In the genomic region with DNA sequence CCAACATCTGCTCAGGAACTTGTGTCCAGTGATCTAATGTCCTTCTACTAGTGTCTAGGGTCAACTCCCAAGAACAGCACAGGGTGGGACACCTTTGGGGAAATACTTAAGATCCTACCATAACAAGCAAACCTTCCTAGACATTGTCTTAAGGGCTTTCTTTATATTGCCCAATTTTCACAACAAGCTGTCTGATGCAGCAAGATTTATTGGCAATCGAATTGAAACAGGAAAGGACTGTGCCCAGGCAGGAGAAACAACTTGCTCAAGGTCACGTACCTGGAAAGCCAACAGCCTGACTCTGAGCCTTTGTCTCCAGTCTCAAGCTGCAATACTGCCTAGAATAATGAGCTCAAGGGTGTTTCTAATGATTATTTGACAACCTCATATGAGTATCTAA, we compare ENCODE assay signal across 21 mouse cellular contexts. TPM values are rescaled to one million over a fixed set of nuclear protein-coding genes. Genes with fewer than 3 reads are reported as not detected.
DNase-seq lines count a peak whose midpoint lies in the region; ATAC-seq and TF ChIP-seq lines count a peak whose summit lies in the region.
"Had no signal": no experiment of that assay in that cellular context is flagged by ENCODE, and none has a peak within 500 bp of the region (broad histone marks: within the 10 kb centered on the region; RNA-seq: fewer than 3 reads in every experiment).

No protein-coding gene starts in this region.

- no peaks in the 10 kb centered on the region for H3K36me3 ChIP-seq in liver, adult 2 months (ENCODE audit: control insufficient read depth, insufficient read depth, low read length)
- no peaks in the 10 kb centered on the region for H3K36me3 ChIP-seq in liver, postnatal 0 days (replicated peaks; ENCODE audit: insufficient read depth, low read length)
- no peaks in the 10 kb centered on the region for H3K36me3 ChIP-seq in embryonic facial prominence, embryonic 10.5 days (replicated peaks)
- H3K36me3 ChIP-seq: embryonic facial prominence, embryonic 13.5 days; embryonic facial prominence, embryonic 15.5 days; forebrain, embryonic 10.5 days; forebrain, embryonic 12.5 days had no signal

- TF ChIP-seq POLR2A in liver, adult 2 months (IDR thresholded peaks at IDR 0.05; ENCODE audit: extremely low read depth, insufficient read depth, low read length) = no peak

- ATAC-seq in liver, postnatal 0 days = no peak
- ATAC-seq in activated CD4-positive, CD25-positive, alpha-beta regulatory T cell, adult 4 months = no peak
- ATAC-seq: forebrain, embryonic 14.5 days; forebrain, embryonic 16.5 days had no signal

- no peak for TF ChIP-seq CTCF in liver, adult 2 months (IDR thresholded peaks at IDR 0.05; ENCODE audit: low read depth, low read length)
- no peak for TF ChIP-seq CTCF in liver, postnatal 0 days (IDR thresholded peaks at IDR 0.05; ENCODE audit: low read depth)

- 22% methylated on average over 2 of the region's 2 CpGs for WGBS in liver, adult 2 months
- 59% methylated on average over 2 of the region's 2 CpGs for WGBS in liver, postnatal 0 days (ENCODE audit: insufficient replicate concordance)
- 92% methylated on average over 2 of the region's 2 CpGs for WGBS in embryonic facial prominence, embryonic 10.5 days

- DNase-seq in adrenal gland, postnatal 14 days = peak; percentile 18
- no peak for DNase-seq in adrenal gland, adult 8-10 months
- peak; percentile 36 for DNase-seq in liver, adult 2 months (ENCODE audit: extremely low read depth, low read depth, low spot score)
- no peak for DNase-seq in liver, postnatal 0 days
- peak; percentile 69 for DNase-seq in fat pad, adult 2 months (ENCODE audit: extremely low read depth, low read depth, low spot score)
- no peak for DNase-seq in embryonic facial prominence, embryonic 10.5 days (ENCODE audit: low spot score)
- DNase-seq: adrenal gland, adult 2 months; adrenal gland, postnatal 36 days; cerebellum, adult 11-12 months; cerebellum, adult 2 months; cerebellum, adult 9-10 months; cerebellum, postnatal 10 days; cerebellum, postnatal 25 days had no signal

- H3K27me3 ChIP-seq in liver, adult 2 months (ENCODE audit: control insufficient read depth, insufficient read depth, low read length) = 0 out of 2 replicates have a peak, but pooled peaks cover 2% of the 10 kb centered on the region
- H3K27me3 ChIP-seq in liver, postnatal 0 days (ENCODE audit: insufficient read depth, low read length) = no peaks in the 10 kb centered on the region
- no peaks in the 10 kb centered on the region for H3K27me3 ChIP-seq in embryonic facial prominence, embryonic 10.5 days (replicated peaks; ENCODE audit: low read depth, poor library complexity, severe bottlenecking)
- H3K27me3 ChIP-seq: embryonic facial prominence, embryonic 13.5 days; embryonic facial prominence, embryonic 15.5 days; forebrain, embryonic 12.5 days had no signal

- TF ChIP-seq EP300 in liver, postnatal 0 days (IDR thresholded peaks at IDR 0.05; ENCODE audit: low read depth) = no peak

- no peaks in the 10 kb centered on the region for H3K79me2 ChIP-seq in liver, adult 2 months (ENCODE audit: control insufficient read depth, insufficient read depth, low read length)

- H3K4me2 ChIP-seq in liver, postnatal 0 days (ENCODE audit: low read depth, low read length) = no peak overlapping the region
- H3K4me2 ChIP-seq: embryonic facial prominence, embryonic 13.5 days; embryonic facial prominence, embryonic 15.5 days; forebrain, embryonic 12.5 days had no signal

- no peaks in the 10 kb centered on the region for H3K9me3 ChIP-seq in liver, postnatal 0 days (ENCODE audit: low read length)
- no peaks in the 10 kb centered on the region for H3K9me3 ChIP-seq in embryonic facial prominence, embryonic 10.5 days
- H3K9me3 ChIP-seq: embryonic facial prominence, embryonic 13.5 days; embryonic facial prominence, embryonic 15.5 days; forebrain, embryonic 10.5 days; forebrain, embryonic 12.5 days had no signal

- H3K27ac ChIP-seq in liver, adult 2 months (replicated peaks; ENCODE audit: insufficient read depth, low read depth, low read length) = no peak overlapping the region
- H3K27ac ChIP-seq in liver, postnatal 0 days (ENCODE audit: low read depth) = no peak overlapping the region
- no peak overlapping the region for H3K27ac ChIP-seq in embryonic facial prominence, embryonic 10.5 days (replicated peaks)
- H3K27ac ChIP-seq: embryonic facial prominence, embryonic 13.5 days; forebrain, embryonic 10.5 days; forebrain, embryonic 12.5 days had no signal

- no peaks in the 10 kb centered on the region for H3K4me1 ChIP-seq in liver, adult 2 months (ENCODE audit: control insufficient read depth, insufficient read depth, low read length)
- no peaks in the 10 kb centered on the region for H3K4me1 ChIP-seq in liver, postnatal 0 days (ENCODE audit: insufficient read depth)
- peaks cover 13% of the 10 kb centered on the region for H3K4me1 ChIP-seq in embryonic facial prominence, embryonic 10.5 days
- H3K4me1 ChIP-seq: forebrain, embryonic 12.5 days had no signal

- no peak overlapping the region for H3K4me3 ChIP-seq in liver, adult 2 months (ENCODE audit: insufficient read depth, low read depth, low read length)
- H3K4me3 ChIP-seq in liver, postnatal 0 days (ENCODE audit: low read depth, low read length) = no peak overlapping the region
- no peak overlapping the region for H3K4me3 ChIP-seq in embryonic facial prominence, embryonic 10.5 days
- H3K4me3 ChIP-seq: embryonic facial prominence, embryonic 13.5 days; embryonic facial prominence, embryonic 15.5 days; forebrain, embryonic 10.5 days; forebrain, embryonic 12.5 days had no signal

- H3K9ac ChIP-seq in liver, adult 2 months (ENCODE audit: low read depth, low read length) = no peak overlapping the region
- H3K9ac ChIP-seq in liver, postnatal 0 days (replicated peaks) = no peak overlapping the region
- H3K9ac ChIP-seq: embryonic facial prominence, embryonic 13.5 days; embryonic facial prominence, embryonic 15.5 days; forebrain, embryonic 12.5 days had no signal

RNA-seq across cellular contexts. Expression of a gene that starts 43.6 kb away (rescaled TPM):
- 25.5 and 27.8 TPM in 2 replicates for total RNA-seq in adrenal gland, postnatal 14 days (2021)
- 10 to 100 TPM in 2 of 4 experiments, 1 to 10 TPM in 2; 7.9 to 16.9 (median 11.3) TPM for total RNA-seq in adrenal gland, adult 8-10 months (2022)
- total RNA-seq in liver, adult 2 months (2014; rRNA removed) = 4.5 and 4.6 TPM in 2 replicates
- 6.0 and 7.6 TPM in 2 replicates for polyA plus RNA-seq in liver, adult 2 months (2012; rRNA removed)
- 3.5 and 3.9 TPM in 2 replicates for polyA plus RNA-seq in liver, postnatal 0 days (2015; fragmentation: Nextera tagmentation; extraction: Ambion mirVana)
- polyA plus RNA-seq in activated CD4-positive, CD25-positive, alpha-beta regulatory T cell, adult 4 months (2017; shearing (Covaris generic)) = not detected
- polyA plus RNA-seq in embryonic facial prominence, embryonic 10.5 days (2016; fragmentation: Nextera tagmentation; extraction: Ambion mirVana) = 40.2 and 42.2 TPM in 2 replicates
- total RNA-seq: MEL had no signal

Comparison
In these comparisons a context has a peak if more than half of its experiments do, and no peak if none do; other contexts are left out.
1. DNase-seq: peak in adrenal gland, postnatal 14 days (single experiment), liver, adult 2 months (single experiment) and fat pad, adult 2 months (single experiment); none in adrenal gland, adult 8-10 months (single experiment), liver, postnatal 0 days (single experiment) and embryonic facial prominence, embryonic 10.5 days (single experiment).